In the genomic region with DNA sequence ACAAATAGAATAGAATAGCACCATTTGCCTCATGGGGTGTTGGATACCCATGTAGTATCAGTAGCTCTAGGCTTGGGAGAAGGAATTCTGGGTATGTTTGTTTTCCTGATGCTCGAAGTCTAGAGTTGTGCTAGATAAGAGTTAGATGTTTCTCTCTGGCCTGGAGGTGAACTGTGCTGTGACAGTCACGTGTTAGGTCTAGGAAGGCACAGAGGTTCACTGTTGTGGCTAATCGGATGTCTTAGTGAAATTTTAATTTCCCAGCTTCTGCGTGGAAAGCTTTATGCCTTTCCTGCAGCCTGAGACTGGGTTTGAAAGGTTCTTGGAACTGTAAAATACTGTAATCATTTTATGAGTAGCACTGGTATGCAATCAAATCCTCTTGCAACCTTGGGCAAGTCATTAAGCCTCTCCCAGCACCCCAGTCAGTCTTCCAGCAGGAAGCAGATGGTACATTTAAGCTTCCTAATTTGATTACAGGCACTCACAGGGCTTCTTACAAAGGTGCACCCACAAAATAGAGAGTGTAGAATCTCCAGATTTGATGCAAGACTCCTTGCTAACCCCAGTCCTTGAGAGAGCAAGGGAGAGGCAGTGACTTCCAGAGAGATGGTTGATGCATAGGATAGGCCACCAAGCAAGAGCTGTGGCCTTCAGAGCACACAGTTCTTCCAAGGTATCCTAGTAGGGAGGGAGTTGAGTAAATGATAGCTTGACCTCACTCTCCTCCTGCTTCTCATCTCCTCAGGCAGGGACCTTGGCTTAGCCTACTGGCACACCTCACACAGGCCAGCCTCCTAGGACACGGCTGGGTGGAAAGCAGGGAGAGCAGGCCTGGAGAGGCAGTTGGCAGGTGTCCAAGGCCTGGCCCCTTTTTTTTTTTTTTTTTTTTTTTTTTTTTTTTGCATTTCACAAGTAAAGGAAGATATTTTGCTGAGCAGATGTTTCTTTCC, we compare ENCODE assay signal across 11 mouse cellular contexts. TPM values are rescaled to one million over a fixed set of nuclear protein-coding genes. Genes with fewer than 3 reads are reported as not detected.
DNase-seq lines count a peak whose midpoint lies in the region; ATAC-seq and TF ChIP-seq lines count a peak whose summit lies in the region.
"Had no signal": no experiment of that assay in that cellular context is flagged by ENCODE, and none has a peak within 500 bp of the region (broad histone marks: within the 10 kb centered on the region; RNA-seq: fewer than 3 reads in every experiment).

No protein-coding gene starts in this region.

- H3K4me1 ChIP-seq in embryonic facial prominence, embryonic 14.5 days (ENCODE audit: control insufficient read depth, insufficient read depth, low read length): peaks cover 3% of the 10 kb centered on the region; the same call in 1 of the 2 replicates
- H3K4me1 ChIP-seq in embryonic facial prominence, embryonic 10.5 days: no peaks in the 10 kb centered on the region
- no peaks in the 10 kb centered on the region for H3K4me1 ChIP-seq in midbrain, postnatal 0 days (ENCODE audit: insufficient read depth, low read length)
- H3K4me1 ChIP-seq in midbrain, embryonic 11.5 days (ENCODE audit: control insufficient read depth, insufficient read depth, low read length): no peaks in the 10 kb centered on the region

- no peak overlapping the region for H3K9ac ChIP-seq in embryonic facial prominence, embryonic 14.5 days (ENCODE audit: low read depth, low read length)
- no peak overlapping the region for H3K9ac ChIP-seq in midbrain, postnatal 0 days (replicated peaks; ENCODE audit: low read length, poor library complexity, severe bottlenecking)
- H3K9ac ChIP-seq in midbrain, embryonic 11.5 days (ENCODE audit: low read length): no peak overlapping the region
- H3K9ac ChIP-seq: embryonic facial prominence, embryonic 15.5 days had no signal

- no peaks in the 10 kb centered on the region for H3K36me3 ChIP-seq in embryonic facial prominence, embryonic 14.5 days (ENCODE audit: control insufficient read depth, insufficient read depth, low read length)
- no peaks in the 10 kb centered on the region for H3K36me3 ChIP-seq in embryonic facial prominence, embryonic 10.5 days (replicated peaks)
- no peaks in the 10 kb centered on the region for H3K36me3 ChIP-seq in midbrain, postnatal 0 days (ENCODE audit: insufficient read depth, low read length)
- H3K36me3 ChIP-seq in midbrain, embryonic 11.5 days (ENCODE audit: control insufficient read depth, insufficient read depth, low read length): no peaks in the 10 kb centered on the region
- H3K36me3 ChIP-seq: embryonic facial prominence, embryonic 15.5 days had no signal

- ATAC-seq in embryonic facial prominence, embryonic 14.5 days (ENCODE audit: low read depth): peak; percentile 71; the same call in 1 of the 2 replicates
- ATAC-seq in midbrain, postnatal 0 days (ENCODE audit: low FRiP score): no peak
- ATAC-seq in midbrain, embryonic 11.5 days (ENCODE audit: low FRiP score): no peak
- ATAC-seq in activated CD4-positive, CD25-positive, alpha-beta regulatory T cell, adult 4 months: no peak
- ATAC-seq: CD4-positive, CD25-positive, alpha-beta regulatory T cell, adult 4 months had no signal

- peak; percentile 41 for DNase-seq in embryonic facial prominence, embryonic 14.5 days (ENCODE audit: low spot score)
- no peak for DNase-seq in embryonic facial prominence, embryonic 10.5 days (ENCODE audit: low spot score)
- peak; percentile 9 for DNase-seq in midbrain, postnatal 0 days (ENCODE audit: low spot score)
- DNase-seq in midbrain, embryonic 11.5 days (ENCODE audit: low spot score, missing footprints): no peak
- DNase-seq in kidney, adult 9 months: peak; percentile 39
- no peak for DNase-seq in adipocyte (ENCODE audit: low spot score)
- DNase-seq in frontal cortex, adult 2 months (ENCODE audit: extremely low spot score in 1 of 2, low spot score in 1 of 2): no peak
- DNase-seq: gastrocnemius, postnatal 14 days had no signal

- H3K4me2 ChIP-seq in embryonic facial prominence, embryonic 14.5 days (ENCODE audit: low read depth, low read length): no peak overlapping the region
- no peak overlapping the region for H3K4me2 ChIP-seq in midbrain, postnatal 0 days (ENCODE audit: low read depth, low read length, poor library complexity, severe bottlenecking)
- no peak overlapping the region for H3K4me2 ChIP-seq in midbrain, embryonic 11.5 days
- H3K4me2 ChIP-seq: embryonic facial prominence, embryonic 15.5 days had no signal

- 45% methylated on average over 5 of the region's 5 CpGs for WGBS in embryonic facial prominence, embryonic 14.5 days
- 79% methylated on average over 5 of the region's 5 CpGs for WGBS in embryonic facial prominence, embryonic 10.5 days
- WGBS in midbrain, postnatal 0 days: 58% methylated on average over 5 of the region's 5 CpGs
- WGBS in midbrain, embryonic 11.5 days: 82% methylated on average over 5 of the region's 5 CpGs

- no peak for TF ChIP-seq CTCF in midbrain, postnatal 0 days (IDR thresholded peaks at IDR 0.05)

- no peak overlapping the region for H3K27ac ChIP-seq in embryonic facial prominence, embryonic 14.5 days (replicated peaks; ENCODE audit: low read depth, low read length)
- H3K27ac ChIP-seq in embryonic facial prominence, embryonic 10.5 days (replicated peaks): no peak overlapping the region
- no peak overlapping the region for H3K27ac ChIP-seq in midbrain, postnatal 0 days (ENCODE audit: low read depth, low read length)
- H3K27ac ChIP-seq in midbrain, embryonic 11.5 days (ENCODE audit: low read depth, low read length): no peak overlapping the region
- H3K27ac ChIP-seq: embryonic facial prominence, embryonic 15.5 days had no signal

- no peak overlapping the region for H3K4me3 ChIP-seq in embryonic facial prominence, embryonic 14.5 days (ENCODE audit: low read depth, low read length)
- H3K4me3 ChIP-seq in embryonic facial prominence, embryonic 10.5 days: no peak overlapping the region
- no peak overlapping the region for H3K4me3 ChIP-seq in midbrain, postnatal 0 days (ENCODE audit: low read depth, low read length)
- no peak overlapping the region for H3K4me3 ChIP-seq in midbrain, embryonic 11.5 days (ENCODE audit: low read depth, low read length)
- H3K4me3 ChIP-seq: embryonic facial prominence, embryonic 15.5 days had no signal

- no peaks in the 10 kb centered on the region for H3K27me3 ChIP-seq in embryonic facial prominence, embryonic 14.5 days (replicated peaks; ENCODE audit: control insufficient read depth, insufficient read depth, low read length)
- H3K27me3 ChIP-seq in embryonic facial prominence, embryonic 10.5 days (replicated peaks; ENCODE audit: low read depth, poor library complexity, severe bottlenecking): no peaks in the 10 kb centered on the region
- no peaks in the 10 kb centered on the region for H3K27me3 ChIP-seq in midbrain, postnatal 0 days (ENCODE audit: insufficient read depth, low read length)
- no peaks in the 10 kb centered on the region for H3K27me3 ChIP-seq in midbrain, embryonic 11.5 days (ENCODE audit: control insufficient read depth, insufficient read depth, low read length)
- H3K27me3 ChIP-seq: embryonic facial prominence, embryonic 15.5 days had no signal

- H3K9me3 ChIP-seq in embryonic facial prominence, embryonic 14.5 days (ENCODE audit: control insufficient read depth, low read length): no peaks in the 10 kb centered on the region
- H3K9me3 ChIP-seq in embryonic facial prominence, embryonic 10.5 days: no peaks in the 10 kb centered on the region
- H3K9me3 ChIP-seq in midbrain, postnatal 0 days (ENCODE audit: low read length): no peaks in the 10 kb centered on the region
- H3K9me3 ChIP-seq in midbrain, embryonic 11.5 days (ENCODE audit: control insufficient read depth, low read length): no peaks in the 10 kb centered on the region
- H3K9me3 ChIP-seq: embryonic facial prominence, embryonic 15.5 days had no signal

RNA-seq across cellular contexts. Expression of a gene that starts 37.0 kb away (rescaled TPM):
- polyA plus RNA-seq in embryonic facial prominence, embryonic 14.5 days (2014; fragmentation: Nextera tagmentation; extraction: Ambion mirVana): 41.1 and 45.6 TPM in 2 replicates
- polyA plus RNA-seq in embryonic facial prominence, embryonic 10.5 days (2016; fragmentation: Nextera tagmentation; extraction: Ambion mirVana): 71.3 and 73.0 TPM in 2 replicates
- total RNA-seq in midbrain, postnatal 0 days (2014; rRNA removed): 16.2 and 20.9 TPM in 2 replicates
- 10.7 and 11.2 TPM in 2 replicates for polyA plus RNA-seq in midbrain, postnatal 0 days (2015; fragmentation: Nextera tagmentation; extraction: Ambion mirVana)
- polyA plus RNA-seq in midbrain, embryonic 11.5 days (2014; fragmentation: Nextera tagmentation; extraction: Ambion mirVana): 55.2 and 57.0 TPM in 2 replicates
- 13.7 and 14.1 TPM in 2 replicates for polyA plus RNA-seq in frontal cortex, adult 2 months (2012; rRNA removed)
- 10 to 100 TPM; 23.4 to 28.1 TPM for polyA plus RNA-seq in activated CD4-positive, CD25-positive, alpha-beta regulatory T cell, adult 4 months (2017; shearing (Covaris generic))

RNA-seq across cellular contexts. Expression of a gene that starts 59.6 kb away (rescaled TPM):
- 4.1 and 4.4 TPM in 2 replicates for polyA plus RNA-seq in embryonic facial prominence, embryonic 14.5 days (2014; fragmentation: Nextera tagmentation; extraction: Ambion mirVana)
- polyA plus RNA-seq in embryonic facial prominence, embryonic 10.5 days (2016; fragmentation: Nextera tagmentation; extraction: Ambion mirVana): 2.4 and 2.7 TPM in 2 replicates
- total RNA-seq in midbrain, postnatal 0 days (2014; rRNA removed): 36.6 and 39.7 TPM in 2 replicates
- 3.7 and 4.3 TPM in 2 replicates for polyA plus RNA-seq in midbrain, postnatal 0 days (2015; fragmentation: Nextera tagmentation; extraction: Ambion mirVana)
- 2.9 and 3.1 TPM in 2 replicates for polyA plus RNA-seq in midbrain, embryonic 11.5 days (2014; fragmentation: Nextera tagmentation; extraction: Ambion mirVana)
- 32.7 and 37.2 TPM in 2 replicates for polyA plus RNA-seq in frontal cortex, adult 2 months (2012; rRNA removed)
- polyA plus RNA-seq in activated CD4-positive, CD25-positive, alpha-beta regulatory T cell, adult 4 months (2017; shearing (Covaris generic)): 1 to 10 TPM; 4.4 to 5.1 TPM

Comparison
In these comparisons a context has a peak if more than half of its experiments do, and no peak if none do; other contexts are left out.
1. DNase-seq: peak in embryonic facial prominence, embryonic 14.5 days (single experiment), midbrain, postnatal 0 days (single experiment) and kidney, adult 9 months (single experiment); none in embryonic facial prominence, embryonic 10.5 days (single experiment), midbrain, embryonic 11.5 days (single experiment), adipocyte (single experiment) and frontal cortex, adult 2 months (0 of 2).